Mouse (Mus musculus): ENCODE measurements around the gene C1ql2. TPM values are rescaled to one million over a fixed set of nuclear protein-coding genes. Genes with fewer than 3 reads are reported as not detected.

Gene C1ql2
- not detected for polyA plus RNA-seq (2017; shearing (Covaris generic))

GRCm38 (mm10) chr1:120340419-120341171 is at the start of gene C1ql2:
Gene C1ql2, plus strand, starts transcription at chr1:120340582.

Other genes with a start within 250 kb of the C1ql2 start
- gene Dbi, start 219.5 kb upstream of the C1ql2 start, polyA plus RNA-seq (2017; shearing (Covaris generic)): 147 TPM
- 27.6 TPM for gene 3110009E18Rik, start 219.4 kb upstream of the C1ql2 start, polyA plus RNA-seq (2017; shearing (Covaris generic))
- gene Steap3, start 67.9 kb upstream of the C1ql2 start, polyA plus RNA-seq (2017; shearing (Covaris generic)): 0.18 TPM
- 1.0 TPM for gene Marco, start 164.4 kb downstream of the C1ql2 start, polyA plus RNA-seq (2017; shearing (Covaris generic))